Mouse (Mus musculus): ENCODE measurements around the gene Chrd.
A peak's percentile ranks its signal among the peaks of the same experiment; 100 is the strongest.

Chrd gene

DNA sequence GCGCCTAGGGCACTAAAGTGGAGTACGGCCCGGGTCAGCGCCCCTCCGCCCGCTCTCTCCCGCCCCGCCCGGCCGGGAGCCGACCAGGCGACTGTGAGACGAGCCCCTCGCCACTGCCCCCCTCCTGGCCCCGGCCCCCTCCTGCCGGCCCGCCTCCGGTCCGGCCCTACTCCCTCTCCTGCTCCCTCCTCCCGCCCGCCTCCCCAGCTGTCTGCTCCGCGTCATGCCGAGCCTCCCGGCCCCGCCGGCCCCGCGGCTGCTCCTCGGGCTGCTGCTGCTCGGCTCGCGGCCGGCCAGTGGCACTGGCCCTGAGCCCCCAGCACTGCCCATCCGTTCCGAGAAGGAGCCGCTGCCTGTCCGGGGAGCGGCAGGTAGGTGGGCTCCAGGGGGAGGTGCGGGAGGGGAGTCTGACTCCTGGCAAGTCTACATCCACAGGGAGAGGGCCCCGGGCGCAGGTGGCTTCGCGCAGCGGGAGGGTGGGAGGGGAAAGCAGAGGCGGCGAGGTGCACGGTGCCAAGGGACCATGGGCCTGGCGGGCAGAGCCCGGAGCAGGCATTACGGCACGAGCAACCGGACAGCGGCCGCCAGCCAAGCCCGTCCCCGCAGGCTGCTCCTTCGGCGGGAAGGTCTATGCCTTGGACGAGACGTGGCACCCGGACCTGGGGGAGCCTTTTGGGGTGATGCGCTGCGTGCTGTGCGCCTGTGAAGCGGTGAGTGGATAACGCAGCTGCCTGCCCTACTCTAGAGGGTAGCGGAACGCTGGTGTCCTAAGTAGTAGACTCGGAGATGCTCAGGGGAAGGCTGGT is at the start of gene Chrd:
Gene Chrd, plus strand, starts transcription at position 203 of the 806 bp plus-strand sequence.
- DNase-seq (ENCODE audit: low spot score) = no peak

GRCm38 (mm10) chr16:20690774-20691173 is 42.2 kb upstream of the Chrd start:
- no peak for DNase-seq (ENCODE audit: low spot score)

GRCm38 (mm10) chr16:20691617-20692016 is 41.3 kb upstream of the Chrd start:
- DNase-seq (ENCODE audit: low spot score) = no peak

- no peak for DNase-seq (ENCODE audit: low spot score)
Observed at GRCm38 (mm10) chr16:20692241-20692965, 40.5 kb upstream of the Chrd start.

DNA sequence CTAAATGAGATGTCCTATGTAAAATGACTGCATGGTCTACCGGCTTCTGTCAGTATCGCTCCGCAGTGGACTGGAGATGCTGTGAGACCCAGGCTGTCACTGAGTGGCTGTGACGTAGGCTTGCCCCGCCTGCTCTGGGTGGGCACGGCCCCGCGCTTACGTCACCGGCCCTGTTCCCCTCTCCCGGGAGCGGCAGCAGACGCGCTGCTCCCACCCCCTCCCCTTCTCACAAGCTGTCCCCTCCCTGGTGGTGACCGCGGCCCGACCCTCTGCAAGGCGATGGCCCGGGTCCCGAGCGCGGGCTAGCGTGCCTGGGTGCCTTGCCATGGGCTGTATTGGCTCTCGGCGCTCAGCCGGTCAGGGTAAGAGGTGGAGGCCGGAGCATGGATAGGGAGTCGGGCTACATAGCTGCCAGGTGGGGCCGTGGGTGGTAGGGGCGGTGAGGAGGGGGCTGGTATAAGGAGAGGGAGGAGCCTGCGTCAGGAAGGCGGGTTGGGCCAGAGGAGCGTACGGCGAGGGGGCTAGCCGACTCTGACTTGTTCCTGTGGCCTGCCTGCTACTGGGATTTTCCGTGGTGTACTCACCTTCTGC is 39.7 kb upstream of the Chrd start, which contains the start of gene Fam131a:
Gene Fam131a, plus strand, starts transcription at position 131 of the 591 bp plus-strand sequence.
- DNase-seq (ENCODE audit: low spot score) = peak; percentile 70

DNA sequence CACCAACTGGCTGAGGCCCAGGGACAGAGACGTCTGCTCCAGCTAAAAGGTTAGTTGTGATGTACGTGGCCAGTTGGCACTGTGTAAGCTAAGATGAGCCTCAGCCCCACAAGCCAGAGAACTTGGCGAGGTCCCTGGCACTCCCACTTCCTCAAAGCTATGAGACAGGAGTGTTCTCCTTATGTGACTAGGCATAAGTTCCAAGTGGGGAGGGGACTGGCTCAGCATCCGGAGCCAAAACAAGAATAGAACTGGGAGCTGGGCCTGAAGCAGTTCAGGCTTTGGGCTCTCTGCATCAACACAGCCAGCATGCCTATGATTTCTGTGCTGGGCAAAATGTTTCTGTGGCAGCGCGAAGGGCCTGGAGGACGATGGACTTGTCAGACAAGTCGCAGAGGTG is 38.1 kb upstream of the Chrd start:
- DNase-seq (ENCODE audit: low spot score) = no peak

- peak; percentile 17 for DNase-seq (ENCODE audit: low spot score)
Observed at GRCm38 (mm10) chr16:20695622-20696323, 37.2 kb upstream of the Chrd start.

GRCm38 (mm10) chr16:20699266-20699665 is 33.7 kb upstream of the Chrd start:
- DNase-seq (ENCODE audit: low spot score) = no peak

DNA sequence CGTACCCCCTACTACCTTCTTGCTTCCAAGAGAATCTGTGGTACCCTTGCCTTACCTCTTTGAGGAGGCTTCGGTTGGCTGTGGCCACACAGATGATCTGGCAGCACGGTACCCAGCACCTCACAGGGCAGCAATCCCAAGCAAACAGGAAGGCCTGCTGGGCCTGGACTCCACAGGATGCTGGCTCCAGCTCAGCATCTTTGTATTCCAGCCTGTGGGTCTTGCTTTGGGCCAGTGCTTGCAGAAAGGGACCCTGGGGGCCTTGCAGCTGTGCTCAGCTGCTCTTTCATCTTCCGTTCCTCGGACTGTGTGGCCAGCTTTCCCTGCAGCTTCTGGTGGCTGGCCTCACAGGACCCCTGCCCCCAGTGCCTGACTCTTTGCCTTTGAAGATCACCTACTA is 32.9 kb upstream of the Chrd start:
- DNase-seq (ENCODE audit: low spot score) = no peak

- no peak for DNase-seq (ENCODE audit: low spot score)
Observed at GRCm38 (mm10) chr16:20701316-20701715, 31.6 kb upstream of the Chrd start.

GRCm38 (mm10) chr16:20701729-20702521 is 31.0 kb upstream of the Chrd start:
- no peak for DNase-seq (ENCODE audit: low spot score)

DNA sequence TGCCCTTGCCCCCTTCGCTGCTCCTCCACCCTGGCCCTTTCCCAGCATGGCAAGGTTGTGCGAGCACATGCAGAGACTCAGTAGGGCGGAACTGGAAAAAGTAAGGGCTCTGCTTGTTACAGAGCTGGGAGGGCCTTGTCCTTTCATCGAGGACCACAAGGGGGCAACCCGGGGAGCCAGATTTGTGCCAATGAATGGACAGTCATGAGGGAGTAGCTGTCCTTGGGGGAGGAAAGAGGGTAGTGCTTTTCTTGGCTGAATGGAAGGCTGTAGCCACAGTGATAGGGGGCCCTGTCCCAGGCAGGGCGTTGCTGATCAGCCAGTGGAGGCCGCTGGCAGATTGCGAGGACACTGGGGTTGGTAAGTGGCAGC is 30.4 kb upstream of the Chrd start:
- DNase-seq (ENCODE audit: low spot score) = no peak

DNA sequence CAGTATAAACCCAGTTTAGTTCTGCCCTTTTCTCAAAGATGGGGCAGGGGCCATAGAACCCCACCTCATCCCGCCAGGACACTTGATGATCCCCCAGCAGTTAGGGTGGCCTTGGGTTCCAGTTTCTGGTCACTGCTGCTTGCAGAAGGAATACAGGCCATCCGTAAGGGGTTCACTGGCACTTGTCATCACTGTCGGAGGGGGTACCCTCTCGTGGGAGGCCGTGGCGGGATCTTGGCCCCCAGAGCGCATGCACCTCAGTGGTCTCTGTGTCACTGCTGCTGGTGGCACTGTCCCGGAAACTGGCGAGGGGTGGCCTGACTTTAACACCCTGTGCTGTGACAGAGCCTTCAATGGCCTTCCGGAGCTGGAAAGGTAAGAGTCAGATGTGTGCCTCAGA is 29.9 kb upstream of the Chrd start:
- no peak for DNase-seq (ENCODE audit: low spot score)

GRCm38 (mm10) chr16:20703699-20704400 is 29.1 kb upstream of the Chrd start:
- DNase-seq (ENCODE audit: low spot score) = no peak

DNA sequence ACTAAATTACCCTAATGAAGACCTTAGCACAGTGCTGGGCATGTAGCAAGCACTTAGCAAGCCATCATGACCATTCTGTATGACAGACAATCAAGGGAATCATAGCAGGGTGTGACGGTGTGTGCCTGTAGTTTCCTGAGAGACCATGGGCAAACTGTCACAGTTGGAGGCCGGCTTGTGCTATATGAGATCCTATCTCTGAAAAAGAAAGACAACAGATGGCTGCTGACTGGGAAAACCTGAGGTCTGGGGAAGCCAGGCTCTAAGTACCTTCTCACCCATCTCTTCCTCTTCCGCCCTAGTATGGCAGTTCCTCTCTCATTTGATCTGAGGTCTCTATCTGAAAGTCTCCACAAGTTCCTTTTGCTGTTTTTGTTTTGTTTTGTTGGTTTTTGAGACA is 27.1 kb upstream of the Chrd start:
- no peak for DNase-seq (ENCODE audit: low spot score)

DNA sequence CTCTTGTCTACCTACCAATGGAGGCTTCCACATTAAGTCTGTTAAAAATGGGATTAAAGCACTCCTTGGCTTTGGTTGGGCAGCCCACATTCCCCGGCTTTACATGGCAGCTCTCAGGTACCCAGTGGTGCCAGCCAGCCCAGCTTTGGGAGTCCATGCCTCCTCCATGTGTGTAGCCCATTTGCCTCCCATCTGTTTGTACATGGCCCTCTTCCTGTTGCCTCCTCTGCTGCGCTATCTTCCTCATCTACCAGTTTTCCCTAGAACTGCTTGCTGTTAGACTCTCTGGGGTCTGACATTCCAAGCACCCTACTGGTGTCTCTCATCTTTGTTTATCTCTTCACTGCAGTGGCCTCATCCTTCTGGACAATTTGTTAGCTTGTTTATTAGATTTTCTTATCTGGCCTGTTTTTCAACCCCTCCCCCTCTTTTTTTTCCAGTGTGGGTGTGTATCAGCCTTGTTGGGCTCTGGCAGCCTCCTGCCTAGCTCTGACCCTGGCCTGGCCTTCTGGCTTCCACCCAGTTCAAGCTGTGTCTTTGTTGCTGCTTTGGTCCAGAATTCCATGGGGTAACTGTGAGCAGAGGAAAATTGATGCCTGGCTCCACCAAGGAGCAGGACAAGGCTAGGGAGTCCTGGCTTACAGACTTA is 26.4 kb upstream of the Chrd start:
- DNase-seq (ENCODE audit: low spot score) = no peak

DNA sequence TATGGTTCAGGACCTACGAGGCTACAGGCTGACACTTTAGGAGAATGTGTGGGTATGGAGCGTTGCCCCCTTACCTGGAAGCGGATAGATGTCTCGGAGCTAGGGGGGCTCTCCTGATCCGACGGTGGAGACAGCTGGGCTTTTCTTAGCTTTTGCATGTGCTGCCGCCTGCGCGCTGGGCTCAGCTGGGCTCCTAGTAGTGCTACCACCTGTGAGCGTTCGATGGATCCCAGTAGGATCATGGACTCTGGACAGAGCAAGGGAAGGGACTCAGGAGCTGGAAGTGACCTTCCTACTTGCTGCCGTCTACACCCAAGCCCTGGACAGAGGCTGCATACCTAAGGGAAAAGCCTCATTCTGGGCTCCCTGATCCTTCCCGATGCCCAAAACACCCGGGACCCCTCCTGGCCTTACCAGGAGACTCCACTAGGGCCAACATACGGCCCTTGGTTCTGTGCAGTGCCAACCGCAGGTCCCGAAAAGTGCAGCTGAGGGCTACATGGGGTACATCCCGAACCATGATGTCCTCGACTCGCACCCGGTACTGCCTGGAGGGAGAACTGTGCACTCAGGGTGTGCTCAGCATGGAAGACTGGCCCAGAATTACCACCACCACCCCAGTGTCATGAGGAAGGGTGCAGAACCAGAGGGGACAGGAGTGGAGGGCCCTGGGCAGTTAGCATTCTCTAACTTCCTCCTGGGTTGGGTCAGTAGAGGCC is 24.5 kb upstream of the Chrd start:
- DNase-seq (ENCODE audit: low spot score) = no peak

- DNase-seq (ENCODE audit: low spot score) = peak; percentile 20
Observed at GRCm38 (mm10) chr16:20708939-20709734, 23.8 kb upstream of the Chrd start.

GRCm38 (mm10) chr16:20710370-20710769 is 22.6 kb upstream of the Chrd start:
- no peak for DNase-seq (ENCODE audit: low spot score)
